Mouse (Mus musculus): ENCODE measurements around the gene Kif3c. TPM values are rescaled to one million over a fixed set of nuclear protein-coding genes. Genes with fewer than 3 reads are reported as not detected.
A peak's percentile ranks its signal among the peaks of the same experiment; 100 is the strongest.

Gene Kif3c
- polyA plus RNA-seq, 1 experiment from 2014 or later, result 2.5 TPM

- Histone ChIP-seq H3K9ac (ENCODE audit: low read length) (no peak overlapping the region), H3K27ac (replicated peaks) (no peak overlapping the region), H3K27me3 (ENCODE audit: control insufficient read depth, insufficient read depth, low read length) (no peaks in the 10 kb centered on the region), H3K4me2 (replicated peaks; ENCODE audit: low read depth) (no peak overlapping the region), H3K4me3 (ENCODE audit: low read depth, low read length) (no peak overlapping the region), H3K4me1 (replicated peaks; ENCODE audit: control insufficient read depth, insufficient read depth) (no peaks in the 10 kb centered on the region), H3K9me3 (ENCODE audit: control insufficient read depth, low read length) (no peaks in the 10 kb centered on the region), H3K36me3 (ENCODE audit: control insufficient read depth, insufficient read depth, low read length) (no peaks in the 10 kb centered on the region)
- DNase-seq (ENCODE audit: low spot score) (no peak), ATAC-seq (ENCODE audit: low FRiP score, low TSS enrichment) (no peak)
- no peak for TF ChIP-seq EP300 (optimal IDR thresholded peaks at IDR 0.05)
- TF ChIP-seq CTCF (IDR thresholded peaks at IDR 0.05; ENCODE audit: low read depth), result no peak
- 92% methylated on average over 4 of the region's 4 CpGs for WGBS
Observed at GRCm38 (mm10) chr12:3414956-3415355, 50.0 kb downstream of the Kif3c start.

DNA sequence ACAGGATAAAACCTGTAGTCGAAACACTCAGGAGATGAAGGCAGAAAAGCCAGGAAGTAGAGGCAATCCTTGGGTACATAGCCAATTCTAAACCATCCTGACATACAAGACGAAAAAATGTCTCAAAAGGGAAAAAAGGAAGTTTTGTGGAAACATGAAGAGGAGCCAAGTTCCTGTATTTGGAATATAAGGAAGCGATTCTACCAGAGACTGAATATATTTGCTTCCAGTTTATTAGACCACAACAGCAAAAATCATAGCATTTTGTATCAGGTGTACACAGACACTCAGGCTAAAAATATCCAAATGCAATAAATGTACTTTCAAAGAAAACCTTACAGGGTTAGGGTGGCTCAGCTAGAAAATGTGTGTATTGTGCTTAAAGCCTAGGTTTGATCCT, 53.8 kb downstream of the Kif3c start:
- no peak overlapping the region for H3K4me2 ChIP-seq (replicated peaks; ENCODE audit: low read depth)
- DNase-seq (ENCODE audit: low spot score), result no peak
- H3K9ac ChIP-seq (ENCODE audit: low read length), result no peak overlapping the region
- WGBS, result 87% methylated on average over 3 of the region's 3 CpGs
- no peak overlapping the region for H3K27ac ChIP-seq (replicated peaks)
- no peak overlapping the region for H3K4me3 ChIP-seq (ENCODE audit: low read depth, low read length)
- H3K27me3 ChIP-seq (ENCODE audit: control insufficient read depth, insufficient read depth, low read length), result no peaks in the 10 kb centered on the region
- H3K9me3 ChIP-seq (ENCODE audit: control insufficient read depth, low read length), result no peaks in the 10 kb centered on the region
- H3K36me3 ChIP-seq (ENCODE audit: control insufficient read depth, insufficient read depth, low read length), result no peaks in the 10 kb centered on the region
- H3K4me1 ChIP-seq (replicated peaks; ENCODE audit: control insufficient read depth, insufficient read depth), result no peaks in the 10 kb centered on the region
- ATAC-seq (ENCODE audit: low FRiP score, low TSS enrichment), result no peak
- TF ChIP-seq CTCF (IDR thresholded peaks at IDR 0.05; ENCODE audit: low read depth), result no peak
- no peak for TF ChIP-seq EP300 (optimal IDR thresholded peaks at IDR 0.05)

GRCm38 (mm10) chr12:3420519-3420918, 55.6 kb downstream of the Kif3c start:
- DNase-seq (ENCODE audit: low spot score) (no peak), ATAC-seq (ENCODE audit: low FRiP score, low TSS enrichment) (no peak)
- H3K4me1 ChIP-seq (replicated peaks; ENCODE audit: control insufficient read depth, insufficient read depth), result no peaks in the 10 kb centered on the region
- no peak overlapping the region for H3K4me2 ChIP-seq (replicated peaks; ENCODE audit: low read depth)
- H3K27me3 ChIP-seq (ENCODE audit: control insufficient read depth, insufficient read depth, low read length), result no peaks in the 10 kb centered on the region
- no peak overlapping the region for H3K9ac ChIP-seq (ENCODE audit: low read length)
- TF ChIP-seq CTCF (IDR thresholded peaks at IDR 0.05; ENCODE audit: low read depth) (no peak), EP300 (optimal IDR thresholded peaks at IDR 0.05) (no peak)
- no peaks in the 10 kb centered on the region for H3K9me3 ChIP-seq (ENCODE audit: control insufficient read depth, low read length)
- no peak overlapping the region for H3K4me3 ChIP-seq (ENCODE audit: low read depth, low read length)
- H3K36me3 ChIP-seq (ENCODE audit: control insufficient read depth, insufficient read depth, low read length), result no peaks in the 10 kb centered on the region
- 88% methylated on average over 2 of the region's 2 CpGs for WGBS
- H3K27ac ChIP-seq (replicated peaks), result no peak overlapping the region

DNA sequence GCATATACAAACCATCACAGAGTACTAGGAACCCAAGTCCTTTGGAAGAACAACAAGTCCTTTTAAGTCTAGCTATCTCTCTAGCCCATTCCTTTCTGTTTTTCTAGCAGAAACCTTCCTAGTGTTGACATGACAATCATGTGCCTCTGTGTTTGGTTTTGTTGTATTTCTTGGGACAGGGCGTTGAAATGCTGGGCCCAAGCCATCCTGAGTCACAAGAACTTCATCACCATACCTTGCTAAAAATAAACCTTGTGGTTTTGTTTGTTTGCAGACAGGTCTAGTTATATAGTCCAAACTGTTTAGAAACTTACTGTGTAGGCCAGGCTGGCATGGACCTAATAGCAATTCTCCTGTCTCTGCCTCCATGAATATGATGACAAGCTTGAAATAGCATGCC, 57.9 kb downstream of the Kif3c start:
- WGBS, result 82% methylated on average over 1 of the region's 1 CpGs
- Histone ChIP-seq H3K4me1 (replicated peaks; ENCODE audit: control insufficient read depth, insufficient read depth) (no peaks in the 10 kb centered on the region), H3K36me3 (ENCODE audit: control insufficient read depth, insufficient read depth, low read length) (no peaks in the 10 kb centered on the region), H3K27ac (replicated peaks) (no peak overlapping the region), H3K27me3 (ENCODE audit: control insufficient read depth, insufficient read depth, low read length) (no peaks in the 10 kb centered on the region), H3K9ac (ENCODE audit: low read length) (no peak overlapping the region), H3K4me2 (replicated peaks; ENCODE audit: low read depth) (no peak overlapping the region), H3K9me3 (ENCODE audit: control insufficient read depth, low read length) (no peaks in the 10 kb centered on the region), H3K4me3 (ENCODE audit: low read depth, low read length) (no peak overlapping the region)
- TF ChIP-seq EP300 (optimal IDR thresholded peaks at IDR 0.05) (no peak), CTCF (IDR thresholded peaks at IDR 0.05; ENCODE audit: low read depth) (no peak)
- ATAC-seq (ENCODE audit: low FRiP score, low TSS enrichment) (no peak), DNase-seq (ENCODE audit: low spot score) (no peak)

GRCm38 (mm10) chr12:3424179-3424578, 59.2 kb downstream of the Kif3c start:
- WGBS, result 72% methylated on average over 2 of the region's 2 CpGs
- DNase-seq (ENCODE audit: low spot score), result no peak
- no peak overlapping the region for H3K4me2 ChIP-seq (replicated peaks; ENCODE audit: low read depth)
- no peak overlapping the region for H3K9ac ChIP-seq (ENCODE audit: low read length)
- H3K36me3 ChIP-seq (ENCODE audit: control insufficient read depth, insufficient read depth, low read length), result no peaks in the 10 kb centered on the region
- no peak overlapping the region for H3K4me3 ChIP-seq (ENCODE audit: low read depth, low read length)
- H3K27me3 ChIP-seq (ENCODE audit: control insufficient read depth, insufficient read depth, low read length), result no peaks in the 10 kb centered on the region
- ATAC-seq (ENCODE audit: low FRiP score, low TSS enrichment), result no peak
- no peaks in the 10 kb centered on the region for H3K4me1 ChIP-seq (replicated peaks; ENCODE audit: control insufficient read depth, insufficient read depth)
- H3K9me3 ChIP-seq (ENCODE audit: control insufficient read depth, low read length), result no peaks in the 10 kb centered on the region
- H3K27ac ChIP-seq (replicated peaks), result no peak overlapping the region
- TF ChIP-seq EP300 (optimal IDR thresholded peaks at IDR 0.05), result no peak
- TF ChIP-seq CTCF (IDR thresholded peaks at IDR 0.05; ENCODE audit: low read depth), result no peak

- peak overlapping the region; percentile 49 for H3K4me2 ChIP-seq (replicated peaks; ENCODE audit: low read depth)
- DNase-seq (ENCODE audit: low spot score), result no peak
- H3K9ac ChIP-seq (ENCODE audit: low read length), result no peak overlapping the region; the same call in 1 of the 2 replicates
- H3K27me3 ChIP-seq (ENCODE audit: control insufficient read depth, insufficient read depth, low read length), result no peaks in the 10 kb centered on the region
- peak; percentile 25; the same call in 1 of the 2 replicates for ATAC-seq (ENCODE audit: low FRiP score, low TSS enrichment)
- peak; percentile 63 for TF ChIP-seq CTCF (IDR thresholded peaks at IDR 0.05; ENCODE audit: low read depth)
- TF ChIP-seq EP300 (optimal IDR thresholded peaks at IDR 0.05), result no peak
- peak overlapping the region; percentile 85 for H3K27ac ChIP-seq (replicated peaks)
- peak overlapping the region; percentile 98 for H3K4me3 ChIP-seq (ENCODE audit: low read depth, low read length)
- no peaks in the 10 kb centered on the region for H3K4me1 ChIP-seq (replicated peaks; ENCODE audit: control insufficient read depth, insufficient read depth)
- WGBS, result 35% methylated on average over 15 of the region's 15 CpGs
- H3K9me3 ChIP-seq (ENCODE audit: control insufficient read depth, low read length), result no peaks in the 10 kb centered on the region
- H3K36me3 ChIP-seq (ENCODE audit: control insufficient read depth, insufficient read depth, low read length), result no peaks in the 10 kb centered on the region
Observed at GRCm38 (mm10) chr12:3425375-3426341, 60.7 kb downstream of the Kif3c start.
